Mouse (Mus musculus) midbrain, embryonic 12.5 days (tissue): ENCODE results near the gene Prcp. TPM values are rescaled to one million over a fixed set of nuclear protein-coding genes. Genes with fewer than 3 reads are reported as not detected.

Experiments used
- polyA plus RNA-seq: library from polyadenylated mRNA; unstranded; fragments of >200 nt; fragmentation: Nextera tagmentation; extraction: Ambion mirVana; gene quantifications from 2 replicates; pipeline ENCODE4 v1.2.1, GENCODE M21; 2016

Prcp gene
- polyA plus RNA-seq, 1 experiment from 2014 or later, result 20.7 TPM

Other genes with a start within 250 kb of the Prcp start
- 12.6 and 12.7 TPM in 2 replicates for gene Ankrd42, start 237.3 kb upstream of the Prcp start, polyA plus RNA-seq
- gene Pcf11, start 204.5 kb upstream of the Prcp start, polyA plus RNA-seq, result 31.2 and 33.1 TPM in 2 replicates
- gene Rab30, start 132.9 kb upstream of the Prcp start, polyA plus RNA-seq, result 19.8 and 20.3 TPM in 2 replicates
- gene Ddias, start 223 bp upstream of the Prcp start, polyA plus RNA-seq, result 17.1 and 19.3 TPM in 2 replicates
- gene Fam181b, start 205.4 kb downstream of the Prcp start, polyA plus RNA-seq, result 62.0 and 66.8 TPM in 2 replicates